Mouse (Mus musculus) adrenal gland, postnatal 4 days (tissue): Measurements from ENCODE around the gene Pde6h. TPM values are rescaled to one million over a fixed set of nuclear protein-coding genes. Genes with fewer than 3 reads are reported as not detected.

ENCODE experiments used
- DNase-seq, 2 experiments: peaks; one replicate each; pipeline ENCODE4 v3.0.0; 2021 to 2022; ENCODE audit warnings: low spot score in 2 of 2, mixed read lengths in 2 of 2
- total RNA-seq, 2 experiments: library from RNA; stranded (reverse); gene quantifications; 2 replicates each; pipeline ENCODE4 v1.2.3; 2021

Gene Pde6h
- total RNA-seq, 2 experiments from 2014 or later = not detected

- no peak for DNase-seq
Measured at GRCm38 (mm10) chr6:136910247-136910890, 13.3 kb upstream of the Pde6h start.

GRCm38 (mm10) chr6:136912751-136913265, 10.8 kb upstream of the Pde6h start:
- no peak for DNase-seq

DNA sequence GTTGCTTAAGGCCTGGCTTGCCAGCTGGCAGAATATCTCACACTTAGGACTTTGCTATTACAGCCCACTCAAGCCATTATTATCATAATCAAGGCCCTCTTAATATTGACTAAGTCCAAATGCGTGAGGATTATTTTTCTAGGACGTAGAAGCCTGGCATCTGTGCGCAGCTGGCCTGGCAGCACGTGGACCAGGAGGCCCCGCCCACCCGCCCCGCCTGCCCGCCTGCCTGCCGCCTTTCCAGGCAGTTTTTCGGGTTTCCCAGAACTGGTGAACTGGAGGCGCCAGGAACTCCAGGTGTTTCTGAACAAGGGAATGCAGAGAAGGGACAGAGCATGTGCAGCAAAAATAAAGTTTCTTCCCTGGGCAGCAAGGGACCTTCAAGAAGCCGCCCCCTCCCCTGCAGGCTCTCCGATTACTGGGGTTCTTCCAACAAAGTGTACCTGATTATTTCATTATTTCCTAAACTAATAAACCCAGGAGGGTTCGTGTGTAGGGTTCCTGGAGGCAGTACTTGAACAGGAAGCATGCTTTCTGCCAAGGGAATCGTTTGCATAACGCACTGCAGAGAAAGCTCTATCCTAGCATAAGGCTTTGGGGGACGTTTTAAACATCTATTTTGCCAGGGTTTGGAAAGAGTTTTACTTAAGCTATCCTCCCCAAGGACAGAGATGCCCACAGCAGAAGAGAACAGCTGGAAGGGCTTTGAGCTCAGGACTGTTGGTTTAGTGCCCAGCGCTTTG, 10.1 kb upstream of the Pde6h start:
- DNase-seq = no peak

GRCm38 (mm10) chr6:136914234-136914633, 9.4 kb upstream of the Pde6h start:
- no peak for DNase-seq

DNA sequence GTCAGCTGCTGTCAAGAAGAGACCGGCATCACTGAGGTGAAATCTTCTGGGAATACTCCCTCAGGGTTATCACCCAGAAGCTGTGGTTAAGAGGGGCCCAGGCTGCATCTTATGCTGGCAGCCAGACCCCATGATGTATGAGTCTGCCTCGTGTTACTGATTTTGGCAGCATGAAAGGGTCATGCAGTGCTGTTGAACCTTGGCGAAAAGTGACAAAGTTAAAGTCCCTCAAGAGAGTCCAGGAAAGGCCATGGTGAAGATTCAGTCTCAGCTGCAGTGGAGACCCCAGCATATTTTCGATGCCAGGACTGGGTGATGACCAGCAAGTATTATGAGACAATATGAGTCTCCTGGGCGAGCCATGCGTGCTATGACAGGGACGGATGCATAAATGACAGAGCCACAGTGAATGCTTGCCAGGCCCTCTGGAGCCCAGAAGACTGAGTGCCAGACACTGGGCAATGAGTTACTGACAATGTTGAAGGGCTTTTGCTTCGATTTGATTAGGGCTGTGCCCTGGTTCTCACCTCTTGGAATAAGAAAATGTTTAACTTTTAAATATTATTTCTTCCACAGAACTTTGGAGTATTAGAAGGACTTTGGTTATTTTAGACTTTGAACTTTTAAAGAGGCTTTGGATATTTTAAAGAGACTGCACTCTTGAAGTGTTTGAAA, 7.8 kb upstream of the Pde6h start:
- DNase-seq = no peak

- DNase-seq = no peak
Measured at GRCm38 (mm10) chr6:136917885-136918284, 5.7 kb upstream of the Pde6h start.

- peak; percentile 38 to 41 for DNase-seq
Measured at GRCm38 (mm10) chr6:136920320-136921257, 3.0 kb upstream of the Pde6h start.

GRCm38 (mm10) chr6:136921601-136922000, 2.0 kb upstream of the Pde6h start:
- DNase-seq = no peak

GRCm38 (mm10) chr6:136922080-136922479, 1.6 kb upstream of the Pde6h start, which contains the start of gene Erp27:
Erp27 (minus strand) TSS chr6:136922180.
- no peak for DNase-seq

GRCm38 (mm10) chr6:136922871-136923270, 761 bp upstream of the Pde6h start:
- DNase-seq = no peak

- no peak for DNase-seq
Measured at GRCm38 (mm10) chr6:136925049-136925448, 1.4 kb downstream of the Pde6h start.

- no peak for DNase-seq
Measured at GRCm38 (mm10) chr6:136927626-136928025, 4.0 kb downstream of the Pde6h start.

GRCm38 (mm10) chr6:136930677-136931076, 7.0 kb downstream of the Pde6h start:
- no peak for DNase-seq

DNA sequence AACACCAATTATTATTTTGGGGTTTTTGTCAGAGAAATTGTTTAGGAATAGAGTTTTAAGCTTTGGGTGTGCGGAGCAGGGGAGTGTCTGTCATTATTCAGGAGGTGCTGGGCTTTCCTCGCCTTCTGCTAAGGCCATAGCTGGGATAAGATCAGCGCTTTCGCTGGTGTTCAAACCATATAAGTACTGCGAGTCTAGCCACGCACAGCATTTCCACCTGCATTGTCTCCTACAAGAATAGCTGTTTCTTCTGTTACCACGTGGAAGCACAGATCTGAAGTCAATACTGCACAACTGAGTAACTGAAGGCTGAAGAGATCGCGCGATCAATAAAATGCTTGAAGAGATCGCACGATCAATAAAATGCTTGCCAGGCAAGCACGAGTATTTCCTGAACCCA, 7.6 kb downstream of the Pde6h start:
- no peak for DNase-seq

GRCm38 (mm10) chr6:136934068-136934467, 10.4 kb downstream of the Pde6h start:
- DNase-seq = no peak

DNA sequence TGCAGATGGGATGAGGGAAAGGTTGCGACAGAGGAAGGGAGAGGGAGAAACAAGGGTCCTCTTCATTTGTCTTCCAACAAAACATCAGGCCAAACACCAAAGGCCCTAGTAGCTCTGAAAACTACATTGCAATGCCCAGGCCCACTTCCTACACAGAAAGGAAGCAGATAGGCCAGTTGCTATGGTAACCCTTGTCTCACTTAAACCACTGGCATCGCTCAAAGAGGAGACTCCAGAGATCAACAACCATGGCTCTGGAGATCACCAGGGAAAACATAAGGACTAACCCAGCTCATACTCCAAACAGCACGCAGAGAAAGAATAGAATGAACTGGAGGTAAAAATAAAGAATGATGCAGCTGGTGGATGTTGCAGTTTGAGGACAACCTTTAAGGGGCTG, 11.6 kb downstream of the Pde6h start:
- DNase-seq = no peak

DNA sequence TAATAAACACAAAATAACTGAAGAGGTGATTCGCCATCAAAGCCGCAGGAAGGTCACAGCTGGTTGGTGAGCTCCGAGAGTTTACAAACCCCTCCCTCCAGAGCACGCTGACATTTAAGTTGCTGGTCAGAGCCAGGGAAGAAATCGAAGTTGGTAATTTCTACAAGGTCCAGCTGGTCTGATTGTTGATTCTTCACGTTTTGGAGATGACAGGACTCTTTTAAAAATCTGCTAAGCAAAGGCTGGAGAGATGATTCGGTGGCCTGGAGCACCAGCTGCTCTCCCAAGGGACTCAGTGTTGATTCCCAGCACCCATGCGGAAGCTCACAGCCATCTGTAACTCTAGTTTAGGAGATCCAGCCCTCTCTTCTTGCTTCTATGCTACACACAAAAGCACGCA, 12.7 kb downstream of the Pde6h start:
- DNase-seq = no peak

- no peak for DNase-seq
Measured at GRCm38 (mm10) chr6:136937117-136937516, 13.5 kb downstream of the Pde6h start.

GRCm38 (mm10) chr6:136938331-136939126, 14.9 kb downstream of the Pde6h start:
- DNase-seq = no peak
